Mouse (Mus musculus) embryonic facial prominence, embryonic 10.5 days (tissue): Measurements from ENCODE around the gene Pprc1. TPM values are rescaled to one million over a fixed set of nuclear protein-coding genes. Genes with fewer than 3 reads are reported as not detected.

Source experiments
- DNase-seq: peaks from one replicate; pipeline ENCODE4 v3.0.0-alpha.2; 2017; ENCODE audit warnings: low spot score
- H3K27ac ChIP-seq: fragments of 300-500 bp; sonication (generic); replicated peaks from 2 replicates; pipeline ENCODE4 v1.5.1; 2016; ENCODE audit warnings: mild to moderate bottlenecking
- H3K27me3 ChIP-seq: fragments of 300-500 bp; sonication (generic); replicated peaks from 2 replicates; pipeline ENCODE4 v1.6.1; 2016; ENCODE audit warnings: low read depth, mild to moderate bottlenecking; ENCODE audit not compliant: poor library complexity, severe bottlenecking
- H3K36me3 ChIP-seq: fragments of 300-500 bp; sonication (generic); replicated peaks from 2 replicates; pipeline ENCODE4 v1.6.1; 2016; ENCODE audit warnings: mild to moderate bottlenecking, moderate library complexity
- H3K4me1 ChIP-seq: fragments of 300-500 bp; sonication (generic); 2 replicates; pipeline ENCODE4 v1.6.1; 2016
- H3K4me3 ChIP-seq: fragments of 300-500 bp; sonication (generic); 2 replicates; pipeline ENCODE4 v1.5.1; 2016; ENCODE audit warnings: mild to moderate bottlenecking, moderate library complexity
- H3K9me3 ChIP-seq: fragments of 300-500 bp; sonication (generic); 2 replicates; pipeline ENCODE4 v1.6.1; 2016; ENCODE audit warnings: mild to moderate bottlenecking
- WGBS: fragments of 180-500 bp; shearing (Covaris S2); methylation state at CpG from one replicate; pipeline ENCODE4 v1.1.7; 2016; 5-methylcytosine and 5-hydroxymethylcytosine counted together
- polyA plus RNA-seq: library from polyadenylated mRNA; unstranded; fragments of >200 nt; fragmentation: Nextera tagmentation; extraction: Ambion mirVana; gene quantifications from 2 replicates; pipeline ENCODE4 v1.2.1, GENCODE M21; 2016

Gene Pprc1
- polyA plus RNA-seq, 1 experiment from 2014 or later, result 55.2 TPM

DNA sequence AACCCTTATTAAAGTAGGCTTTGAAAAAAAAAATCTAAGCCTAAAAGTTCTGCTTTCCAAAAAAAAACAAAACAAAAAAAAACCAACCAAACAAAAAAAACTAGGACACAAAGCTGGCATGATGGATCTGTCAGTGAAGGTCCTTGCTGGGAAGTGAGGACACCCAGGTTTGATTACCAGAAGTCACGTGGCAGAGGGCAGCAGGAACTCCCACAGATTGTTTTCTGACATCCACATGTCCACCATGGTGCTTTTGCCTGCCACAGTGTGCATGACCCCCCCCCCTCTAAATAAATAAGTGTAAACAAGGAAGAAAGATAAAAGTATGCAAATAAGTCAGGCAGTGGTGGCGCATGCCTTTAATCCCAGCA is 59.5 kb downstream of the Pprc1 start:
- Histone ChIP-seq H3K4me1 (no peaks in the 10 kb centered on the region), H3K9me3 (no peaks in the 10 kb centered on the region), H3K36me3 (no peaks in the 10 kb centered on the region), H3K4me3 (no peak overlapping the region), H3K27me3 (no peaks in the 10 kb centered on the region), H3K27ac (no peak overlapping the region)
- WGBS, result 81% methylated on average over 2 of the region's 2 CpGs
- no peak for DNase-seq

DNA sequence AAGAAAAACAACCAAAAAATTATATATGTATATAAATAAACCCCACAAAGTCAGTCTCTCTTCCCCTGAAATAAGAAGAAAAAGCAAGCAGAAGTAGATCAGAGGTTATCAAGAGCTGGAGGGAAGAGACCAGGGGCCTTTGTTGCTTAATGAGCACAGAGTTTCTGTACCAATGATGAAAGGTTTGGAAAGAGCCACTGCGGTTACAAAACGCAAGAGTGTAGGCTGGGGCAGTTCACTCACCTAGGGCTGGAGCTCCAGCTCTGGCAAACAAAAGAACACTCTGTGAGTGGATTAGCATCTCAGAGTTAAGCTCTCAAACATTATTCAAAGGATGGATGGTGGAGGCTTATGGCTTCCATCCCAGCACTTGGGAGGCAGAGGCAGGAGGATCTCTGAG is 65.5 kb downstream of the Pprc1 start:
- Histone ChIP-seq H3K4me1 (no peaks in the 10 kb centered on the region), H3K4me3 (no peak overlapping the region), H3K9me3 (no peaks in the 10 kb centered on the region), H3K27me3 (no peaks in the 10 kb centered on the region), H3K36me3 (no peaks in the 10 kb centered on the region), H3K27ac (no peak overlapping the region)
- 75% methylated on average over 2 of the region's 2 CpGs for WGBS
- no peak for DNase-seq

DNA sequence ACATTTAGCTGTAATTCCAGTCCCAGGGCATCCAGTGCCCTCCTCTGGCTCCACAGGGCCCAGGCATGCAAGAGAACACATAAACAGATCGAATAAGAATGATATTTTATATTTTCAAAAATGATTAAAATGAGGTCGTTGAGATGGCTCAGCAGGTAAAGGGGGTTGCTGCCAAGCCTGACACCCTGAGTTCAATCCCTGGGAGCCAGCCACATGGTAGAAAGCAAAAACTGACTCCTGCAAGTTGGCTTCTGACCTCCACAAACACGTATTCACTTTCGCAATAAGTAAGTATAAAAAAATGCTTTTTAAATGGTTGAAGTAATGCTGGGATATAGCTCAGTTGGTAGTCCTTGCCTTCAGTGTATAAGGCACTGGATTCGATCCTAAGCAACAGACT is 66.1 kb downstream of the Pprc1 start:
- WGBS, result 89% methylated on average over 5 of the region's 5 CpGs

DNA sequence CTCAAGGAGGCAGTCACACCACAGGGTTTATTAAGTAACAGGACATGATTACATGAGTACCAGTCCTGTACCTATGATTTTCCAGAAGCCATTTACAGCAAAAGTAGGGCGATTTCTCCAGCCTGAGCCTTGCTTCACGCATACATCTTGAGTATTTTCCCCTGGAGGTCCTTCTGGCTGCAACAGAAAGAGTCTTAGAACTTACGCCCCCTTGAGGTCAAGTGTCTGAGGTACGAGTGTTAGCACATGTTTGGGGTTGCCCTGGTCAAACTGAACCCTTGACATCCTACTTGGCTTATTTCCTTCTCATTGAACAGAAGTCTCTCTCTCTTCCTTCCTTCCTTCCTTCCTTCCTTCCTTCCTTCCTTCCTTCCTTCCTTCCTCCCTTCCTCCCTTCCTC is 69.9 kb downstream of the Pprc1 start:
- no peaks in the 10 kb centered on the region for H3K36me3 ChIP-seq
- H3K4me3 ChIP-seq, result no peak overlapping the region
- 57% methylated on average over 4 of the region's 4 CpGs for WGBS
- H3K27me3 ChIP-seq, result no peaks in the 10 kb centered on the region
- no peak overlapping the region for H3K27ac ChIP-seq
- no peaks in the 10 kb centered on the region for H3K9me3 ChIP-seq
- H3K4me1 ChIP-seq, result no peaks in the 10 kb centered on the region
- DNase-seq, result no peak

More for the DNA sequence above, 66.1 kb downstream of the Pprc1 start:
- Histone ChIP-seq H3K4me3 (no peak overlapping the region), H3K36me3 (no peaks in the 10 kb centered on the region), H3K27me3 (no peaks in the 10 kb centered on the region), H3K27ac (no peak overlapping the region), H3K4me1 (no peaks in the 10 kb centered on the region), H3K9me3 (no peaks in the 10 kb centered on the region)
- DNase-seq, result no peak

DNA sequence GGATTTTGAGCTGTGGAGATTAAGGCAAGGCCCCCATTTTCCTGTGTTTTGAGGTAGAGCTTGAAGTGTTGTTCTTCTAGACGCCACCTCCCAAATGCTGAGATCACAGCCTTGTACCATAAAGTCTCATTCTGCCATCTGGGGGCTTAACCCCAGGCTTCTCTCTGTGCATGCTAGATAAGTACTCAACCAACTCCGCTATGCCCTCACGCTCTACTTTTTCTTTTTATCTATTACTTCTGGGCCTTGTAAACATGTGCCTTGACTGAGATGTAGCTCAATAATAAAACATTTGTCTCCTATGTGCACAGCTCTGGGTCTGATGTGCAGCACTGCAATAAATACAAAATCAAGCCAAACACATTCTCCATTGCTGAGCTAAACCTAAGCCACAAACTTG is 74.8 kb downstream of the Pprc1 start:
- no peaks in the 10 kb centered on the region for H3K36me3 ChIP-seq
- H3K27ac ChIP-seq, result no peak overlapping the region
- no peak for DNase-seq
- no peak overlapping the region for H3K4me3 ChIP-seq
- H3K9me3 ChIP-seq, result no peaks in the 10 kb centered on the region
- 91% methylated on average over 3 of the region's 3 CpGs for WGBS
- no peaks in the 10 kb centered on the region for H3K27me3 ChIP-seq
- no peaks in the 10 kb centered on the region for H3K4me1 ChIP-seq

DNA sequence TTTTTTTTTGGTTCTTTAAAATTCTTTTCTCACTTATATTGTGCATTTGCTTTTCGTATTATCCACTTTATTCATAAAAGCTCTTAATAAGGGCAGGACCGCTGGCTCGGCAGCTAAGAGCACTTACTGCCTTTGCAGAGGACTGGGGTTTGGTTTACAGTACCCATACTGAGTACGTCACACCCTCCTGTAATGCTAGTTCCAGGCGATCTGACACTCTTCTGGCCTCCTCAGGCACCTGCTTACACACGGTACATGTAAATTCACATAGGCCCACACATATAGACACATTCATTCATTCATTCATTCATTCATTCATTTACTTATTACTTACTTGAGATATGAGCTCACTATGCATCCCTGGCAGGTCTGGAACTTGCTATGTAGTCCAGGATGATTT is 76.2 kb downstream of the Pprc1 start:
- no peak overlapping the region for H3K27ac ChIP-seq
- no peak overlapping the region for H3K4me3 ChIP-seq
- WGBS, result 75% methylated on average over 6 of the region's 6 CpGs
- DNase-seq, result no peak
- no peaks in the 10 kb centered on the region for H3K4me1 ChIP-seq
- H3K27me3 ChIP-seq, result 0 out of 2 replicates have a peak, but pooled peaks cover 3% of the 10 kb centered on the region
- no peaks in the 10 kb centered on the region for H3K36me3 ChIP-seq
- H3K9me3 ChIP-seq, result no peaks in the 10 kb centered on the region

Other genes starting within 250 kb of the Pprc1 start
- gene Kcnip2, start 228.8 kb upstream of the Pprc1 start, polyA plus RNA-seq, result 0.44 and 0.67 TPM in 2 replicates
- 18.4 and 19.1 TPM in 2 replicates for gene Armh3, start 46.4 kb upstream of the Pprc1 start, polyA plus RNA-seq
- gene Hps6, start 41.4 kb upstream of the Pprc1 start, polyA plus RNA-seq, result 4.4 and 5.0 TPM in 2 replicates
- gene Ldb1, start 328 bp downstream of the Pprc1 start, polyA plus RNA-seq, result 95.0 and 97.8 TPM in 2 replicates
- 161 and 167 TPM in 2 replicates for gene Nolc1, start 31.0 kb downstream of the Pprc1 start, polyA plus RNA-seq
- 0.10 TPM in 1 of 2 replicates, not detected in the other for gene Elovl3, start 87.0 kb downstream of the Pprc1 start, polyA plus RNA-seq
- gene Pitx3, start 103.4 kb downstream of the Pprc1 start, polyA plus RNA-seq, result 0.36 and 0.71 TPM in 2 replicates
- 42.8 and 46.7 TPM in 2 replicates for gene Gbf1, start 107.6 kb downstream of the Pprc1 start, polyA plus RNA-seq